Mouse (Mus musculus) layer of hippocampus, adult 9-10 months (tissue): ENCODE results near the gene Angptl7.

Source experiments
- DNase-seq: peaks from one replicate; pipeline ENCODE4 v3.0.0; 2022; ENCODE audit warnings: low spot score

Gene Angptl7

DNA sequence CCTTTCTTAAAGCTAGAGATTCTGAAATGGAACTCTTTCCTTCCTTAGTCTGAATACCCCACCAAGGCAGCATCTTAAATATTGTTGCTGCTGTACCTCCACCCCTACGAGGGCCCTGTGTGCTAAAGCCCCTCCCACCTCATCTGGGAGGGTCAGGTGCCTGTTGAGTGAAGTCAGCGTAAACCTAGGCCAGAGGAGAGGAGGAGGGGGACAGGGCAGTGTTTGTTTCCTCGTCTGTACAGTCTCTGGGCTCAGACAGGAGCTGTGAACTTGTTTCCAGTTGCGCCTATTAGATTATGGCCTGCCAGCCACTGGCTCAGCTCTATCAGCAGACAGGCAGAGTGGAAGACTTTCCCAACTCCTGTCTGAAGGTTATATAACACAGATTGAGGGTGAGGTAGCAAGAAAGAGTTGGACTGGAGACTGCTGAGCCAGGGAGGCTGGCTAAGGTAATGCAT lies at the start of gene Angptl7:
Gene Angptl7 (minus strand): TSS at position 51 of the 458 bp plus-strand sequence.
- no peak for DNase-seq

DNA sequence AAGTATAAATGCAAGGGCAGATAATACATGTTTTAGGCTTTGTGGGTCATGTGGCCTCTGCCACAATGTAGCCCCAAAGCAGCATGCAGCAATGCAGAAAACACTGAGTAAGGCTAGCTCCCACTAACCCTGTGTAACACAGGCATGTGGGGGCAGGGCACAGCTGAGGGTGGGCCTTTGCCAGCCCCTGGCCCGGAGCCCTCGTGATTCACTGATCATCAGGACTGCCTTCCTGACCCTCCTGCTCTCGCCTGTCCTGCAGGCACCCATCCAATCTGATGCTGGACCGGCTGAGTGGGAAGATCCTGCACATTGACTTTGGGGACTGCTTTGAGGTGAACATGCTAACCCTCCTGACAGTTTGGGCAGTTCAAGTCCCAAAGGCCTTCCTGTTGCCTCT lies 48.8 kb upstream of the Angptl7 start:
- no peak for DNase-seq

DNA sequence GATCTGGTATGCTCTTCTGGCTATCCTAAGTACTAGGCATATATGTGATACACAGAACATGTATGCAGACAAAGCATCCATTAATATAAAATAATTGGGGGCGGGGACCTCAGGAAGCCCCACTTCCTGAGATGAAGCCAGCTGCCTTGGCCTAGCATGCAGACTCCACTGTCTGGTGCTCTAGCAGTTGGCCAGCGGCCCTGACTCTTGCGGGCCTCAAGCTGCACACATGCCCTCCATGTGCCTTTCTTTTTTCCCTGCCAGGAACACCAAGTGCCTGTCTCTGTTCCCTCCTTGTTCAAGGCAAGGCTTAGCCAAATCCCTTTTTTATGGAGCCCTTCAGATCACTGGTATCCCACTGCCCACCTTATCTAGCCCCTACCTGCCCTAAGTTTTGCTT lies 35.6 kb upstream of the Angptl7 start:
- DNase-seq = no peak

DNA sequence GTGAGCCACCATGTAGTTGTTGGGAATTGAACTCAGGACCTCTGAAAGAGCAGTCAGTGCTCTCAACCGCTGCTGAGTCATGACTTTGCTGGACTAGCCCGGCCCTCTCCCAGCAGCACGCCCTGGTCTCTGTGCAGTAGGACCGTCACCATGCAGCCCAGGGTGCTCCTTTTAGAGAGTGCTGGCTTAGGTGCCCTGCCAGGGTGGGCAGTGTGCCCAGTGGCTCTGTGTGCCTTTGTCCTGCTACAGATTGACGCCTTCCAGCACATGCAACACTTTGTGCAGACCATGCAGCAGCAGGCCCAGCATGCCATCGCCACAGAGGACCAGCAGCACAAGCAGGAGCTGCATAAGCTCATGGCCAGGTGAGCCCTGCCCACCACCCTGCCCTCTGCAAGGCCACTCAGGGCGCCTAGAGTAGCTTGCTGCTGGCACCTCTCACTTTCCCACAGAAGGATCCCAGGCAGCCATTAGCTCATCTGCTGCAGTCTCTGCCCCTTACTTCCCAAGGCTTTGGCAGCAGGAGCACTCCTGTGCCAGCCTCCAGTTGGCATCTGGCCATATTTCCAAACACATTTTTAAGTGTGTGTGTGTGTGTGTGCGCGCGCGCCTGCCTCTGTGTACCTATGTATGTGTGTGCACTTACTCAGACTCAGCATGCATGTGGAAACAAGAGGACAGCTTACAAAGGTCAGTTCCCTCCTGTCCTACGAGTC lies 33.5 kb upstream of the Angptl7 start:
- no peak for DNase-seq

DNA sequence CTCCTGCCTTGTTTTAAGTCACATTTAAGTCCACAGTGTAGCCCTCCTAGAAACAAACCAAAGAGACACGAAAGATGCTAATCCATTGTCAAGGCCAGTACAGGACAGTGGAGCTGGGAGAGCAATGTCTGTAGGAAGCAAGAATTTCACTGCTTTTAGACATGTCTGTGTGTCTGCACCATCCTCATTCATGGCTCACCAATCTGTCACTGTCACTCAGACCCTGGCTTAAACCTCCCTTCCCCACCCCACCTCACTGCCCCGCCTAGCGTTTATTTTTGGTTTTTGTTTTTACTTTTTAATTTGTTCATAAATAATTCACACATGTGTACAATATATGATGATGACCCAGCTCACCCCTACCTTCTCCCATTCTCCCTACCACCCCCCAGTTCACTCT lies 32.3 kb upstream of the Angptl7 start:
- no peak for DNase-seq

DNA sequence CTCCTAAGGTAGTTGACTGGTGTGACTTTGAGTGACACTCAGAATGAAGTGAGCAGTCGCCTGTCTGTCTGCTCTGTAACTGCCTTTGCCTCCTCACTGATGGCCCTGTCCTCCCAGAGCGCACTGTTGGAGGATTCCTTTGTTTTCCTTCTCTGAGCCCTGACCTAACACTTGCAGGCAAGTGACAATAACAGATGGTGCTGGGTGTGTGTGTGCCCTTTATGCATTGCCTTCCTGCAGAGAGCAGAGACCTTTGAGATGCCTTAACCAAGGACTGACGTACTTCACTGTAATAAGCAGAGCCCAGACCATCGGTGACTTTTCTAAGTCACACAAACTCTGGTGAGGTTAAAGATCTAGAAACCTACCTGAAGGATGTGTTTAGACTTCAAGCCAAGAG lies 31.1 kb upstream of the Angptl7 start:
- no peak for DNase-seq

DNA sequence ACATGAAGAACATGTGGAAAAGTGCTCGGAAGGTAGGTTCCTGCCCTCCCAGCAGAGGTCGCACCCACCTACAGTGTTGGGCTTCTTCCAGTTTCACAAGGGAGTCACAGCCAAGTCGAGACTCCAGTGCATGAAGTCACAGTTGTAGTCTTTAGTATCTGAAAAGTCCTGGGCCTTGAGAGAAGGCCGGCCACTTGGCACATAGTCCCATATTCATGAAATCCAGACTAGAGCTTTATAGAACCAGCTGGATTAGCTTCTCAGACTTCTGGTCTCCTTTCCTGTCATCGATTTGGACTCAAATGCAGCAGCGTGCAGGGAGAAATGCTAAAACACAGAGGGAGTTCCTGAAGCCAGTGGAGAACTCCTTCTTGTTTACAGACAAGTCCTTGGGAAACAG lies 30.5 kb upstream of the Angptl7 start:
- no peak for DNase-seq

DNA sequence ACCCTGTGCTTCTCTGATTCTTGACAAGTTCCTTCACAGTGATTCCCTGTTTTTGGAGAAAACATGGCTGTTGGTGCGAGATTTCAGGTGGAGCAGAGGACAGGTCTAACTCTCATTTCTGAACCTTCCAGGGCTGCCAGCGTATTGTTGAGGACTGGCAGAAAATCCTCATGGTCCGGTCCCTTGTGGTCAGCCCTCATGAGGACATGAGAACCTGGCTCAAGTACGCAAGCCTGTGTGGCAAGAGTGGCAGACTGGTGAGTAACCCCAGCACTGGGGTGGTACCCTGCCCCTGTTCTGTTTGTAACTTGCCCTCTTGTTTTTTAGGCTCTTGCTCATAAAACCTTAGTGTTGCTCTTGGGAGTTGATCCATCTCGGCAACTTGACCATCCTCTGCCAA lies 30.1 kb upstream of the Angptl7 start:
- no peak for DNase-seq

DNA sequence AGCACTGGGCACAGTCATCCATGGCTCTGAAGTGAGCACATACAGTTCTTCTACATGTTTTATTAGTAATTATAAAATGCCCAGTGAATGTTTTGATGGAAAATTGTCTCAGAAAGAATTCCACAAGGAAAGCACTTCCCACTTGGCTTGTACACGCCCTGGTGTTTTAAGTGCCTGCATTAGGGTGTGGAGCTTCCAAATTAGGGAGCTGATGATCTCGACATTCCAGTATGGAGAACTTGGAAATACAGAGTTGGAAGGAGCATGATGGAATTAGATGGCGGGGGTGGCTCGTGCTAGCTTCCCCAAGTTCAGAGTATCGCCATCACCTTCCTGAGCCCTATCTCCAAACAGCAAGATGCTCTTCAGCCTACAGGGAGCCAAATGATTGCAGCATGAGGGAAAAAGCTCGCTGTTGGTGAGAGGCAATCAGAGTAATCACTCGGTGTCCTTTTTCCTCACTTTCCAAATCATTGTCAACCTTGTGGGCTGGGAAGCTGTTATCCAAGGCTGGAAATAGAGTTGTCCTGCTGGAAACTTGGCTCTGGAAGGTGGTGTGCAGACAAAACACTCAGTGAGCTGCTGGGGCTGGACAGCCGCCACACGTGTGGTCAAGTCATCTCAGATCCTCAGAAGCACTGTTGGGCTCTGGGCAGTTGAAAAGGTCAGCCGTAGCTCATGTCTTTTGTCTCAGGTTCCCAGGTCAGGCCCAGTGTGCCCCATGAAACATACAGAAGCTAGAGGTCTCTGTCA lies 27.1 kb upstream of the Angptl7 start:
- DNase-seq = no peak

DNA sequence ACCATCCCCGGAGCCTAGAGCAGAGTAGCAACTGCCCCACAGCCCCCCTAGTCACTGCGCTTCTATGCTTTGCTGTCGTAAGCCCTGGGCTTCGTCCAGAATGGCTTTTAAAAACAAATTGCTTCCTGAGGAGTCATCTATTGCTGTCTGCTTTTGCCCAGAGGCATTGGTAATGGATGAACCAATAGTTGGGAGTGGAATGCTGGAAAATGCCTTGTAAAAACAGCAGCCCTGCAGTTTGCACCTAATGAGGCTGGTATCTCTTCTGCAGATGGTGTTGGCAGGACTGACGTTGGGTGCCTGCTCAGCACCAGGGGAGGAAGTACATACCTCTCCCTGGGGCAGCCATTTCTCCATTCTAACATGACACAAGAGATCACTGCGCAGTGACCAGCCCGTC lies 23.3 kb upstream of the Angptl7 start:
- no peak for DNase-seq

DNA sequence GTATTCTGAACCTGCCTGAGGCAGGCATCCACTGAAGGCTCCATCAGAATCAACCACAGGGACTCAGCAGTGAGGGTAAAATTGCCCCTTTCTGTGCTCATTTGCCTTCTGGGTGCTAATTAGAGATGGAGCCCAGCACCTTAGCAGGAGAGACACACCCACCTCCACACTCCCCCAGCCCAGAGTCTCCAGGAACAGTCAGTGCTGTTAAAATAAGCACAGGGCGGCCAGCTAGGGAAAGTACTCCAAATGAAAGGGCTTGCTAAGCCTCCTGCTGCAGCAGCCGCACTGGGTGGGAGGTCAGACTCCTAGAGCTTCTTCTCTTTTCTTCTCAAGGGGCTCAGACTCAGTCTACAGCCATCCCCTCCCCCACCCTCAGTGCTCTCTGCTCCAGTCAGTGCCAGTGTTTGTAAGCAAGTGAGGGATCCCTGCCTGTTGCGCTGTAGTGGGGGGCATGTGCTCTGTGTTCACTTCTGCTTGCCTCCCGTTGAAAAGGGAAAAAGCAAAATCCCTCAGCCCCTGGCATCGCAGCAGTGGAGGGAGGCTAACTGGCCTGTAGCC lies 18.1 kb upstream of the Angptl7 start:
- DNase-seq = no peak

DNA sequence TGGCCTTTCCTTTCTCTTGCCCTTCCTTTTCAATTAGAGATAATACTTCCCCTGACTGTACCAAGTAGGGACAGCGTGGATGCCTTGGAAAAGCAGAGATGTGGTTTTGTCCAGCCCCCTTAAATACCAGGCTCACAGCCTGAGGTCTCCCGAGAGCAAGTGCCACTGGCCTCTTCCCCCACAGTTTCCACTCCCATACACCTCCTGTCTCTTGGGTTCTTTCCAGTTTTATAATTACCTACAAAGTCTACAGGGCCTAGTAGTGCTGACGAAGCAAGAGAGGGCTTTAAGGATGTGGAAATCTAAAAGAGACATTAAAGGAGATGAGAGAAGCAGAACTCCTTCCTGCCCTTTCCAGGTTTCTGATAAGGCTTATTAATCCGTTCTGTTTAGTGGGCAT lies 17.5 kb upstream of the Angptl7 start:
- no peak for DNase-seq

DNA sequence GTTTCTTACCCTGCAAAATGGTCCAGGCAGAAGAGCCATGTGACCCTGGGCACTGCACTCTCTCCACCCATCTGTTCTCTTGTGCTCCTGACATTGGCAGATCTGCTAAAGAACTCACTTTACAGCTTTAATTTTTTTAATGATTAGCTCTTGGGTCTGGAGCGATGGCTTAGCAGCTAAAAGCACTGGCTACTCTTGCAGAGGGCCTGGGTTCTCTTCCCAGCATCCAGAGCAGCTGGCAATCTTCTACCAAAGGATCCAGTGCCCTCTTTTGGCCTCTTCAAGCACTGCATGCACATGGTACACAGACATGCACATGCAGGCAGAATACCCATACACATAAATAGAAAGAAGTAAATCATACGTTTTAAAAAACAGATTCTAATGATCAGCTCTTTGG lies 15.1 kb upstream of the Angptl7 start:
- DNase-seq = no peak

DNA sequence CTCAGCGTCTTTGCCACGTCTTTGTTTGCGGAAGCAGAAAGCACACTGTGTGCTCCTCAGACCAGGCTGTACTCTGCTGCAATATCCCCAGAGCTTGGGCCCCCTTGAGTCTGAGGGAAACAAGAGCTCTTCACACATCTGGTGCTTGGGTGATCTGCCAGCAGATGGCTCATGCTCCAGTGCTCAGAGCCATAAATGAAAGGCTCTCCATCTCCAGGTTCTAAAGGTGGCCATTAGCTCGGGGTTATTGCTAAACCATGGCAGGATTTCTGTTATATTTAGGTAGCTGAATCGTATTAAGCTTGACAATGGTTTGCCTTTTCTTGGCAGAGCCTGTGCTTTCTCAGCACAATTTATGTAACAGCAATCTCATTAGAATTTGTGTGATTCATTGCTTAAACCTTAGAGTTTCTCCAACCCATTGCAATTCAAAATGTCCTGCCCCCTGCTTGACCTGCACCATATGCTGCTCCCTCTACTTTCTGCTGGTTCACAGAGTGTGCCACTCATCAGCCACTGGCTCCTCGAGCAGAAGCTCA lies 12.8 kb upstream of the Angptl7 start:
- DNase-seq = no peak

DNA sequence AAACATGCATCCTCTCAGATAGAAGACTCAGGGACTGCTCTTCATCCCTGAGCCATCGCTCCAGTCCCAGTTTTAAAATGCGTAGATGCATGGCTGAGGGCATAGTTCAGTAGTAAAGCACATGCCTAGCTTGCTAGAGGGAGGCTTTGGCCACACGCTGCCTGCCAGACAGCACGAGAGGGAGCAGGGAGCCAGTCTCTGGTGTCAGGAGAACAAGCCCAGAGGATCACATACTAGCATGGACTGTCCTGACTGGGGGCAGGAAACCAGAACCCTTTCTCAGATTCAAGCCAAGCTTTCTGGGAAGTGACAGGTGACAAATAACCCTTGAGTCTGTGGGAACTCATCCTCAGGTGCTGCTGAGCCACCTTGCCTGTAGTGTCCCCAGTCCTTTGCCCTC lies 11.1 kb upstream of the Angptl7 start:
- DNase-seq = no peak

DNA sequence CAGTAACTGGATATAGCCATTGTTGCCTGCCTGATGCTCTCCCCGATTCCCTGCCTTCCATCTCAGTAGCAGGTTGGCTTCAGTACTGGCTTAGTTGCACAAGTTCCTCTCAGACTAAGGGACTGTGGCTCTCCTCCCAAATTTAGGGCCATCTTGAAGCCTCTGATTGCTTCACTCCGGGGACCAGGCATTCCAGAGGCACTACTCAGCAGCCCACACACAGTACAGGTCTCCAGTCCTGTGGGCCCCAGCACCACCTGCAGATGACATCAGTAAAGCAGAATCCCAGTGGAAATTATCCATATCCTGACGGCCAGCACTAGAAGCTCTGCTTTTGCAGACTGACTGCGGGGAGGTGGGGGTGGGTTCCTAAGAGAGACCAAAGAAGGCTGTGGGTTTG lies 10.4 kb upstream of the Angptl7 start:
- no peak for DNase-seq

DNA sequence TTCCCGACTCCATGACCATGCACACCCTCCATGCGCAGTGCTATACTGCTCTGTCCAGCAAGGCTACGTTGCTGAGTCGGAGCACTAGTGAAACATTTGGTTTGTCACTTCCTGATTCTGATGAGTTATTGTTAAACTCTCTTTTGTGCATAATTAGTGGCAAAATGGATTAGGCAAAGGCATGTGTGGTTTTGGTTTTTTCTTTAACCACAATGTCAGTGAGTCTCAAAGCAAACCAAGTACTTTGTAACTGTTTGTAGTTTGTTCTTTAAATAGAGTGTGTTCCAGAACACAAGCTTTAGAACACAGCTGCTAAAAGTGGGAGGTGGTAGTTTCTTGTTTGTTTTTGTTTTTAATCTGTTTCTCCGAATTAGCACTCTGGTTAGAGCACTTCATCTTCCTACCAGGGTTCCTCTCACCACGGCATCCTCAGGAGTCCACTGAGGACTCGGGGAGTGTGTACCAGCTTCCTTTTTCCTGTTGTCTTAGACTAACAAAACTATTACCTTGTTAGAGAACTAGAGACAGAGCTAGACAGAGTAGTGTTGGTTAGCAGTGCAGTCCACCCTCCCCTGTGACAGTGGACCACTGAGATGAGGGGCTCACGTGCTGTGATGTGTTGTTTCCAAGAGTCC lies 9.3 kb upstream of the Angptl7 start:
- no peak for DNase-seq

DNA sequence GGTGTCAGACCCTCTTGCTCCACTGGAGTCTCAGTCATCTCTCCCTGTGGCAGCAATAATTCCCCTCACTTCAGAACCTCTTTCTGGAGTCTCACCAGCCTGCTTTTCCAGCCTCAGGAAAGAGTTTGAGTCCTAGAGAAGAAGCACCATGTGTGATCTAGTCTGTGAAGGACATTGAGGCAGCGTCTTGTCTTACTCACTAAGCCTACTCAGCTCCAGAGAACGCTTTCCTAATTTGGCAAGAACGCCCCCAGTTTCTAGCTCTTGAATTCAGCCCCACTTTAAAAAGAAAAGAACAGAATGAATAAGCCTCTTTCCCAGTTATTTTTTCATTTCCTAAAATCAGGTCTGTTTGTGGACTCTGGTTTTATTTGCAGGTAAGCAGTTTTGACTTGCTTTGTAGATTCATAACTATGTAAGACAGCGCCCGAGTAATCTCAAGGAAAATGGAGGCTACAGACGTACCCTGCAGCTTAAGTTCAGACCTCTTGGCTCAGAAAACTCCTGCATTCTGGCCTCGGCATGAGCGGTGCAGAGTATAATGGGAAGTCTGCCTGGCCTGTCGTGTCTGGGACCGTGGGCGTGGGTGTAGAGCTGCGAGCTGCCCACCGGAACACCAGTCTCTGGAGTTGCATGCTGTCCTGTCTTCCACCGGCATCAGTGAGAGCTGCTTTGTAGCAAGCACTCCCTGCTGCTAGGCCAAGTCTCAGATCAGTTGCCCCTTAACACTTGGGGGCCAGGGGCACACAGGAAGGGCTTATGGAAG lies 8.0 kb upstream of the Angptl7 start:
- DNase-seq = no peak

DNA sequence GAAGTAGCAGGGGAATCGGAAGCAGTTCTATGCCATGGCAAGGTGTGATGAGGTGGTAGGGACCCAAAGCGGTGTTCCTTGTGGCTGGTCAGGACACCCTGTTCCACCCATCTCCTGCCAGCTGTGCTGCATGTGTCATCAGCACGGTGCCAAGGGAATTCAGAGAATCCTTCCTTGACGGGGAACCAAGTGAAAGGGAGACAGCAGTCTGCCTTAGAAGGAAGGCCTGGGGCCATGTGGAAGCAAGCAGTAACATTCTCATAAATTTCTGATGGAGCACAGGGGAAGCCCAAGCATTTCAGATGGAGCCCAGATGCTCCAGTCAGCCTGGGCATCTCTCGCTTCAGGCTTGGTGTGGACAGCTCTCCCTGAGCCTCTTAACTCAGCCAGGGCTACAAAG lies 7.3 kb upstream of the Angptl7 start:
- no peak for DNase-seq

DNA sequence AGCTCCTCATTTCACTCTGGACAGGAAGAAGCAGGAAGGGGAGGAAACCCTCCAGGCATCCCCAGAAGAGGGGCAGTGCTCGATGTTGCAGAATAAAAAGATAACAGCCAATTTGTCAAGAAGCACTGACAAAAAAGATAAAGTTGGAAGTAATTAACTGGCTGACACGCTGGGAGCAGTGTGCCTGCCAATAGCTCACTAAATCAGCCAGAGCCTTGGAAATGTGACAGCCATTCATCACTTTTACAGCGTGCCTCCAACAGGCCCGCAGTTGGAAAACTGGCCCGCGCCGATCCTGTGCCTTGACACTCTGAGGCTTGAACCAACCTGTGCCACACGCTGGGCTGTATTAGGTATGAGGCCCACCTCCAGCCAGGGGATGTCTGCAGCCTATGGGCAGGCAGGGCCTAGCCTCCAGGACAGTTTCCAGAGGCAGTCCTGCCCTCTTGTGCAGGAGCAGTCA lies 4.3 kb upstream of the Angptl7 start:
- DNase-seq = peak; percentile 39

DNA sequence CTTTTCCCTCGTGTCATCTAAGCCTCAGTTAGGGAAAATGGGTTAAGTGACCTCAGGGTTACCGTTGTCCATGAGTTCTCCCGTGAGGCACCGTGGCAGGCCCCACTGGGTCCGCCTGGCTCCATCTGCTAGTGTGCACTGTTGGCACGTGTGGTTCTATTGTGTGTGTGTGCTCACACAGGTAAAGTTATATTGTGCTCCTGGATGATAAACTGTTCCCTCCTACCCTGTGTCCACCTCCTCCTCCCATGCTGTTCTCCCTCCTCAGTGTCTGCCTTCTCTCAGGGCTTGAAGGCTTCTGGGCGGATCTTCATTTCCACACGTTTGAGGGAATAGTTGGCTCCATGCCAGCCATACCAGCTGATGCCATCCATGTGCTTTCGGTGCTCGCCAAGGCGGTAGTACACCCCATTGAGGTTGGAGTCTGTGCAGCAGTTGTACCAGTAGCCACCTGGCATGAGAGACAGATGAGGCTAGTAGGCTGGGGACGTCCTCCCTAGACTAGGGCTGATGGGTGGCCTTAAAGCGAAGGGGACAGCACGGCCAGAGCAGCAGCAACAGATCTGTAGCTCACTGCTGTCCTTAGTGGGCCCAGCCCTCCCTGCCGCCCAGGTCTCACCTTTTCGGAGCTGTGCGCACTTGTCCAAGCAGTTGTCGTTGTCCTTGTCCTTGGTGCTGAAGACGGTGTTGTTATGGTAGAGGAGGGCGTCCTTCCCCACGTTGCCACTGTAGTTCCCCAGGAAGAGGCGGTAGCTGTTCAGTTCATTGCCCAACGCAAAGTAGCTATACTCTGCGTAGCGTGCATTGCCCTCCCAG lies 4.2 kb downstream of the Angptl7 start:
- DNase-seq = no peak
